Mouse (Mus musculus) CH12.LX (cell line): ENCODE measurements around the gene Gm43951.

Source experiments
- CHD2 ChIP-seq: IDR thresholded peaks from 2 replicates; pipeline ENCODE4 v1.6.1; 2011; ENCODE audit warnings: low read length, improper control_type of control experiment
- CTCF ChIP-seq, 2 experiments: IDR thresholded peaks in 1 of 2; conservative IDR thresholded peaks in 1 of 2; 2 replicates each; pipeline ENCODE4 v1.5.1; 2011 to 2012; ENCODE audit warnings: low read depth in 2 of 2, low read length in 2 of 2, improper control_type of control experiment in 1 of 2, inconsistent platforms in 1 of 2, mild to moderate bottlenecking in 1 of 2, moderate library complexity in 1 of 2
- GABPA ChIP-seq: IDR thresholded peaks from 2 replicates; pipeline ENCODE4 v1.6.1; 2012; ENCODE audit warnings: low read depth, low read length, improper control_type of control experiment, inconsistent platforms; ENCODE audit not compliant: insufficient replicate concordance
- IRF4 ChIP-seq: IDR thresholded peaks from 2 replicates; pipeline ENCODE4 v1.6.1; 2014; ENCODE audit warnings: low read depth, mild to moderate bottlenecking, inconsistent platforms, low read length, improper control_type of control experiment
- JUND ChIP-seq: conservative IDR thresholded peaks from 2 replicates; pipeline ENCODE4 v1.6.1; 2011; ENCODE audit warnings: low read depth, low read length, improper control_type of control experiment
- KAT2A ChIP-seq: IDR thresholded peaks from 2 replicates; pipeline ENCODE4 v1.6.1; 2012; ENCODE audit warnings: low read length, improper control_type of control experiment, inconsistent platforms; ENCODE audit not compliant: insufficient replicate concordance
- MAZ ChIP-seq: IDR thresholded peaks from 2 replicates; pipeline ENCODE4 v1.6.1; 2012; ENCODE audit warnings: low read depth, mild to moderate bottlenecking, inconsistent platforms, low read length, improper control_type of control experiment, moderate library complexity
- NRF1 ChIP-seq: IDR thresholded peaks from 2 replicates; pipeline ENCODE4 v1.6.1; 2014; ENCODE audit warnings: low read depth, mild to moderate bottlenecking, inconsistent platforms, low read length, improper control_type of control experiment, moderate library complexity
- POLR2A ChIP-seq: IDR thresholded peaks from 2 replicates; pipeline ENCODE4 v1.6.1; 2011; ENCODE audit warnings: low read depth, mild to moderate bottlenecking, improper control_type of control experiment, low read length
- RAD21 ChIP-seq: IDR thresholded peaks from 2 replicates; pipeline ENCODE4 v1.6.1; 2011; ENCODE audit warnings: low read depth, mild to moderate bottlenecking, low read length, improper control_type of control experiment, moderate library complexity
- RCOR1 ChIP-seq: conservative IDR thresholded peaks from 2 replicates; pipeline ENCODE4 v1.6.1; 2012; ENCODE audit warnings: low read depth, mild to moderate bottlenecking, inconsistent platforms, low read length, improper control_type of control experiment
- SMC3 ChIP-seq: IDR thresholded peaks from 2 replicates; pipeline ENCODE4 v1.6.1; 2011; ENCODE audit warnings: low read depth, low read length, improper control_type of control experiment
- TCF12 ChIP-seq: IDR thresholded peaks from 2 replicates; pipeline ENCODE4 v1.6.1; 2014; ENCODE audit warnings: low read depth, mild to moderate bottlenecking, inconsistent platforms, low read length, improper control_type of control experiment

DNA sequence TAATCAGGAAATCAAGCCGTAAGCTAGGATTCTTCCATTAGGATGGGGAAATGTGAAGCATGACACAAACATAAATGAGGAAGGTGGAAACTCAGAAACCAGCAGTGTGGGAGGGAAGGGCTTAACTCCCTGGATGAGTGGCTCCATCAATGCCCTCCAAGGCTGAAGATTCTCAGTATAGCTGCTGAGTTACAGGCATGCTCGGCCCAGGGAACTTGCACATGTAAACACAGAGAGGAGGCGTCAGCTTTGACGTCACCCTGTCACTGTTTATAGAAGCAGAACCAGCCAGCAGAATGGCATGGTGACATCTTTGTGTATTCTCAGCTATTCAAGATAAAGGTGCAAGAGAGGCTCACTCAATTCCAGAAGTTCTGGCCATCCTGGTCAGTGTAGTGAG lies 22.4 kb downstream of the Gm43951 start:
- TF ChIP-seq GABPA (no peak), CTCF (conservative IDR thresholded peaks at IDR 0.05 in 1 of 2, IDR thresholded peaks at IDR 0.05 in 1 of 2; ENCODE audit: low read depth in 2 of 2, low read length in 2 of 2) (no peak), IRF4 (no peak), JUND (no peak), KAT2A (no peak), CHD2 (no peak), SMC3 (no peak), TCF12 (no peak), RAD21 (no peak), MAZ (no peak), NRF1 (no peak), RCOR1 (no peak), POLR2A (no peak)
